Mouse (Mus musculus): Measurements from ENCODE around the gene Hoxa5. TPM values are rescaled to one million over a fixed set of nuclear protein-coding genes. Genes with fewer than 3 reads are reported as not detected.
A peak's percentile ranks its signal among the peaks of the same experiment; 100 is the strongest.

Gene Hoxa5
- polyA plus RNA-seq, 1 experiment from 2014 or later: not detected

DNA sequence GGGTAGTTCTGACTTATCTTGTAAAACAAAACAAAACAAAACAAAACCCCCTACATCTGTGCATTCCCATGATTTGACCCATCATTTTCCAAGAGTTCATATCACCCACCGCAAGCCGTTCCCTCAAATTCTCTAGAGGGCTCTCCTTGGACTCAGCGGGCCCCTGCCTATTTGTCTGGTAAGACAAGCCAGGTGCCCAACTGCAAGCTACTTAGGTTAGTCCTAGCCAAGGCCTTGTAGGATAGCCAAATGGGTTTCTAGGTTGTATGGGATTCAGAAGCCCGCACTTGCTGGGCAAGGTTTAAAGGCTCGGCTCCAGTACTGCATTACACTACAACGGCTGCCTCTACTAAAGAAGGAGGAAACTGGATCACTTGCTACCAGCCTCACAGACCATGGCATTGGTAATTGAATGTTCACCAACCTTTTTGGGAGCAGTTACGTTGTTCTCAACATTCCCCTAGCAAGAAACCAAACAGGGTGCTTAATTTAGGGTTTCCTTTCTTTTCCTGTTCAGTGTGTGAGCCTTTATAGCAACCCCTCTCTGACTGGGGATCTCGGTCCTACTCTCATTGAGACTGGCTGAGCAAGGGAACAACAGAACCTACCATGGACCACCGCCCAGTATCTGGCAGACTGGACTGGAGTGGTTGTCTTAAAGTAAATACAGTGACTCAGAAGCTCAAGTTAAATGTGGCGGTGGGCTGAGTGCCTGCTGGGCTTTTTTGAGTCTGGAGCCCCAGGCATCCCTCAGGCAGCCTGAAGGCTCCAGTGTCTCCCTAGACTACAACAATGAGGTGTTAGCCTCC lies 33.2 kb upstream of the Hoxa5 start:
- H3K36me3 ChIP-seq (replicated peaks): no peaks in the 10 kb centered on the region
- peaks cover 6% of the 10 kb centered on the region; the same call in 1 of the 2 replicates for H3K4me1 ChIP-seq
- WGBS: 7% methylated on average over 10 of the region's 10 CpGs
- no peaks in the 10 kb centered on the region for H3K9me3 ChIP-seq
- H3K4me3 ChIP-seq: no peak overlapping the region
- H3K27ac ChIP-seq (replicated peaks): no peak overlapping the region
- DNase-seq (ENCODE audit: low spot score): peak; percentile 40
- H3K27me3 ChIP-seq (replicated peaks; ENCODE audit: low read depth, poor library complexity, severe bottlenecking): peaks cover 100% of the 10 kb centered on the region

DNA sequence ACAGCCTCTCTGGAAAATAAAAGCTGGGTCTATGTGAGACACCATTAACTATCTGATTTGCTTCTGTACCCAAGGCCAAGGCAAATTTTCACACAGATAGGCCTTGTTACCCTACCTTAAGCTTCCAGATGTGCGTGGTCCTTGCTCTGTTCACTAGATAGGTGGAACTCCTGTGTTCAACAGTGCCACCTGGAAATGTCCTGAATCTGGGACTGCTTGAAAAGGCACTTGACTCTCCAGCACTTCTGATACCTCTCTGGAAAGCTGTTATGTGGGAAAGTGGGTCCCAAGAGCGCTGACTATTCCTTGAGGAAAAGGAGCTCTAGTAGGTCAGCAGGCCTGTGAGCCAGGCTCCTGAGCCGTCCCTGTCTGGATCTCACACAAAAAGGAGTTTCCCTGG lies 32.4 kb upstream of the Hoxa5 start:
- H3K9me3 ChIP-seq: no peaks in the 10 kb centered on the region
- H3K27me3 ChIP-seq (replicated peaks; ENCODE audit: low read depth, poor library complexity, severe bottlenecking): peaks cover 100% of the 10 kb centered on the region
- 7% methylated on average over 3 of the region's 3 CpGs for WGBS
- H3K27ac ChIP-seq (replicated peaks): no peak overlapping the region
- DNase-seq (ENCODE audit: low spot score): peak; percentile 29
- H3K4me3 ChIP-seq: no peak overlapping the region
- H3K4me1 ChIP-seq: peaks cover 6% of the 10 kb centered on the region; the same call in 1 of the 2 replicates
- H3K36me3 ChIP-seq (replicated peaks): no peaks in the 10 kb centered on the region

DNA sequence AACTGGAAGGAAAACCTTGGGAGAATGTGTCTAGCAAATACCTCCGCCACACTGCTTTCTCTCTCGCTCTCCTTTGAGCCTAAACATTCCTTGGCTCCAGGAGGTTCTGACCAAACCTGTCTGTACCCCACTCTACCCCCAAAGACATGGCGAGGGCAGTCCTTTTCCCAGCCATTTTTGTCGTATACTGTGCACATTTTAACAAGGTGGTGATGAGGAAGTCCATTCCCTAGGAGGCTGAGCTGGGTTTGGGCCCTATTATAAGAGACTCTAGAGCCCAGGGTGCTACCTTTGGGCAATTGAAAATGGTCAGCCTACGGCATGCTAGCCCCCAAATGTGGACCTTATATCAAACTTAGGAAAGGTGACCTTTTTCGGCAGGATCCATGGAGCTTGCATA lies 31.5 kb upstream of the Hoxa5 start:
- Histone ChIP-seq H3K4me1 (peaks cover 6% of the 10 kb centered on the region; the same call in 1 of the 2 replicates), H3K27me3 (replicated peaks; ENCODE audit: low read depth, poor library complexity, severe bottlenecking) (peaks cover 100% of the 10 kb centered on the region), H3K27ac (replicated peaks) (no peak overlapping the region), H3K9me3 (no peaks in the 10 kb centered on the region), H3K36me3 (replicated peaks) (no peaks in the 10 kb centered on the region), H3K4me3 (no peak overlapping the region)
- WGBS: 17% methylated on average over 6 of the region's 6 CpGs
- peak; percentile 16 for DNase-seq (ENCODE audit: low spot score)

DNA sequence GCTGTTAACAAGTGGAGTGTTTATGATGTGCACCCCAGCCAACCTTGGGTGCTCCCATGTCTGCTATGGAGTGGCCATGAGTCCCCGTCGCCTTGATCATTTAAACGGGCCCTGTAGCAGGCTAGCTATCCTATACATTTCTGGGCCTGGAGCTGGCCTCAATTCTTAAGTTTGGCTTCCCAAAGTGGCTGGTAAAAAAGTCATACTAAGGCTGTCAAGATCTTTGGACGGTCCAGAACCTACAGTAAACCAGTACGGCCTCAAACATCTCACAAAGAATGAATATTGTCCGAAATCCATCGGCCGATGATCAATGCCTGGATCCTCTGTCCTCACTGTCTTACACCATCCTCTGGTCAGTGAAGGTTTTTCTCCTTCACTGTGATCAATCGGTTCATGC lies 30.9 kb upstream of the Hoxa5 start:
- Histone ChIP-seq H3K9me3 (no peaks in the 10 kb centered on the region), H3K27me3 (replicated peaks; ENCODE audit: low read depth, poor library complexity, severe bottlenecking) (peaks cover 100% of the 10 kb centered on the region), H3K27ac (replicated peaks) (no peak overlapping the region), H3K4me3 (no peak overlapping the region), H3K36me3 (replicated peaks) (no peaks in the 10 kb centered on the region), H3K4me1 (peaks cover 9% of the 10 kb centered on the region; the same call in 1 of the 2 replicates)
- peak; percentile 35 for DNase-seq (ENCODE audit: low spot score)
- WGBS: 29% methylated on average over 9 of the region's 9 CpGs

DNA sequence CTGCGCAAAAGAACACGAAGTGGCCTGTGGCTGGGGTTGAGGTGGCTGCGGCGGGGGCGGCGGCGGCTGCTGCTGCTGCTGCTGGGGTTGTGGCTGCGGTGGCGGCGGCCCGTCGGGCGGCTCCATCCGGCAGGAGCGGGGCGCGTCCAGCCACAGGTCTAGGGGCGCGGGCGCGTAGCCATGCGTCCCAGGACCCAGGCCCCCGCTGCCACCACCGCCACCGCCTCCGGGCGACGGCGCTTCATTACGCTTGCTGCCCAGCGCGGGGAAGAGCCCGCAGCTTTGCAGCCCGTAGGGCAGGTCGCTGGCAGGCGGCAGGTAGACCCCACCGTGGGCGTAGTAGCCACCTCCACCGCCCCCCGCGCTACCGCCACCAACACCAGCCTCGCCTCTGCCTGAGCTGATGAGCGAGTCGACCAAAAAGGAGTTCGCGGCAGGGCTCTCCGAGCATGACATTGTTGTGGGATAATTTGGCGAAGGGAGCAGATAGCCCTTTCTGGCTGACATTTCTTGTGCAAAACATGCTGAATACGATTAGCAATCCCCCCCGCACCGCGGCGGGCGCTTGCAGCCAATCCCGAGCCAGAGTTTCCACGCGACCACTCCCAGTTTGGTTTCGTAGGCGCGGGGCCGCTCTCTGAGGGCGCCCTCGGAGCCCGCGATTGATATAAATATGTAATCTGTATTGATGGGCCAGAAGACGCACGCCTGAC lies 30.2 kb upstream of the Hoxa5 start:
- Histone ChIP-seq H3K4me3 (no peak overlapping the region), H3K9me3 (no peaks in the 10 kb centered on the region), H3K27ac (replicated peaks) (no peak overlapping the region), H3K4me1 (peaks cover 9% of the 10 kb centered on the region; the same call in 1 of the 2 replicates), H3K27me3 (replicated peaks; ENCODE audit: low read depth, poor library complexity, severe bottlenecking) (peaks cover 100% of the 10 kb centered on the region), H3K36me3 (replicated peaks) (no peaks in the 10 kb centered on the region)
- DNase-seq (ENCODE audit: low spot score): peak; percentile 49
- WGBS: 1% methylated on average over 68 of the region's 68 CpGs

DNA sequence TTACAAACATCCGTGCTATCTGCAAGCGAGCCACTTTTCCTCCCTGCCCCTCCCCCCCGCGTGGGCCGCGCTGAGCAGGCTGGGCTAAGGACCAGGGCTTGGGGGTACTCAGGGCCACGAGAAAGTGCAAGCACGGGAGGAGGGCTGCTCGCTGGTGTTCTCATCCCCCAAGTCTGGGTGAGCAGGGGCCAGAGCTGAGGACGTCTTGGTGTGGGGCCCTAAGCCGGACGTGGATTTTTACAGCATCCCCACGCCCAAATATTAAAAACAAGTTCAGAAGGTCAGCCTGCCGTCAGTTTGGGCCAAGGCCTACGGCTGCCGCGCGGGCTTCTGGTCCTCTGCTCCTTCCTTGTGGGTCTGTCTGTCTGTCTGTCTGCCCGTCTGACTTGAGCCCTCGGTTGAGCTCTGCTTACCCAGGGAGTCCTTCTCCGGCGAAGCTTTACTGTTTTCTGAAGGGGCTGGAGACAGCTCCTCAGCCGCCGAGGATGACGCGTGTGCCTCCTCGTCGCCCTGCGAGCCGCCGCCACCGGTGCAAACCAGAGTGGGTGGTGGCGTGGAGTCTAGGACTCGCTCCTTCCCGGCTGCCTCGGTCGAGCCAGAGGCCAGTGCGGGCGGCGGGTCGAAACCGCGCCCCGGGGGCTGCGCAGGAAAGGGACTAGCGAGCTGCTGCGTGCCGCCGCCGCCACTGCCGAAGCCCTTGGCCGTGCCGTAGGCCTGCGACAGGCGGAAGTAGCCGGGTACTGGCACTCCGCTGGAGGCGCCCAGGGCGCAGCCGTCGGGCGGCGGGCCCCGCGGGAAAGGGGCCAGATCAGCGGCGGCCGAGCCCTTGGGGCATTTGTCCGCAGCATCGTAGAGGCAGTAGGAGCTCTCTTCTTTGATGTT lies 29.4 kb upstream of the Hoxa5 start:
- H3K27ac ChIP-seq (replicated peaks): no peak overlapping the region
- H3K4me1 ChIP-seq: peaks cover 9% of the 10 kb centered on the region; the same call in 1 of the 2 replicates
- peak; percentile 60 for DNase-seq (ENCODE audit: low spot score)
- WGBS: 1% methylated on average over 70 of the region's 70 CpGs
- peaks cover 100% of the 10 kb centered on the region for H3K27me3 ChIP-seq (replicated peaks; ENCODE audit: low read depth, poor library complexity, severe bottlenecking)
- no peaks in the 10 kb centered on the region for H3K36me3 ChIP-seq (replicated peaks)
- H3K4me3 ChIP-seq: no peak overlapping the region
- H3K9me3 ChIP-seq: no peaks in the 10 kb centered on the region

DNA sequence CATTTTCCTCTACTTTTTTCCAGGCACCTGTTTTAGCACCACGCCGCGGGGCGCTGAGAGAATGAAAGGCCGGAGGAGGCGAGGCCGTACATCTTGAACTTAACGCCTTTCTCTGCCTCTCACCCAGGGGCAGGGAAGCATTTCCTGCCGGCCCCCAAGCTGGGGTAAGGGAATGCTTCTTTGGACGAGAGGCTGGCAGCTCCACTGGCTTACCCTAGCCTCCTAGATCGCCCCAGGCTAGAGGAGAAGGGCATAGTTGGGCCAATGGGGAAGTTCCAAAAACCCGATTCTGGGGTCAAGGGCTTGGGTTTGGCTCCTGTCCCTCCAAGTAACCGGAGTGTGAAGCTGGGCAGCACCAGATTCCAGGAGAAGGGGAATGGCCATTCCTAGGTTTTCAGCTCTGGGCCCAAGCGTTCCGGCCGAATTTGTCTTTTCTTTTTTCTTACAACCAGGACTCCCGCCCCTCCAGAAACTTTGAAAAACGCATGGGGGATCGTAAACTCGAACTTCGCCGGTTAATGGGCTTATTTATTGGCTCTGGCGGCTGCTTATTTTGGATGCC lies 28.7 kb upstream of the Hoxa5 start:
- Histone ChIP-seq H3K27ac (replicated peaks) (no peak overlapping the region), H3K36me3 (replicated peaks) (no peaks in the 10 kb centered on the region), H3K4me1 (peaks cover 9% of the 10 kb centered on the region; the same call in 1 of the 2 replicates), H3K4me3 (no peak overlapping the region), H3K9me3 (no peaks in the 10 kb centered on the region), H3K27me3 (replicated peaks; ENCODE audit: low read depth, poor library complexity, severe bottlenecking) (peaks cover 100% of the 10 kb centered on the region)
- peak; percentile 51 for DNase-seq (ENCODE audit: low spot score)
- WGBS: 2% methylated on average over 23 of the region's 23 CpGs

DNA sequence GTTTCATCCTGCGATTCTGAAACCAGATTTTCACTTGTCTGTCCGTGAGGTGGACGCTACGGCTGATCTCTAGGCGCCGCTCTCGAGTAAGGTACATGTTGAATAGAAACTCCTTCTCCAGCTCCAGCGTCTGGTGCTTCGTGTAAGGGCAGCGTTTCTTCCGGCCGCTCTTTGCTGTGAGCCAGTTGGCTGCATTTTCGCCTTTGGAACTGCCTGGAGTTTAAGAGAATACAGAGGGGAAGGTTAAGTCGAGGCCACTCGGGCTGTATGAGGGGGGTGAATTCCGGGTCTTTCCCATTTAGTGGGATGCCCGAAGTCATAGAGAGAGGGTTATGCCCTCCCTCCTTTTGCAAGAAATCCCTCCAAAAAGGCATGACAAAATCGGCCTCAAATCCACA lies 28.2 kb upstream of the Hoxa5 start:
- DNase-seq (ENCODE audit: low spot score): no peak
- Histone ChIP-seq H3K27me3 (replicated peaks; ENCODE audit: low read depth, poor library complexity, severe bottlenecking) (peaks cover 100% of the 10 kb centered on the region), H3K27ac (replicated peaks) (no peak overlapping the region), H3K4me3 (no peak overlapping the region), H3K36me3 (replicated peaks) (no peaks in the 10 kb centered on the region), H3K4me1 (peaks cover 9% of the 10 kb centered on the region; the same call in 1 of the 2 replicates), H3K9me3 (no peaks in the 10 kb centered on the region)
- WGBS: under 1% methylated on average over 18 of the region's 18 CpGs

DNA sequence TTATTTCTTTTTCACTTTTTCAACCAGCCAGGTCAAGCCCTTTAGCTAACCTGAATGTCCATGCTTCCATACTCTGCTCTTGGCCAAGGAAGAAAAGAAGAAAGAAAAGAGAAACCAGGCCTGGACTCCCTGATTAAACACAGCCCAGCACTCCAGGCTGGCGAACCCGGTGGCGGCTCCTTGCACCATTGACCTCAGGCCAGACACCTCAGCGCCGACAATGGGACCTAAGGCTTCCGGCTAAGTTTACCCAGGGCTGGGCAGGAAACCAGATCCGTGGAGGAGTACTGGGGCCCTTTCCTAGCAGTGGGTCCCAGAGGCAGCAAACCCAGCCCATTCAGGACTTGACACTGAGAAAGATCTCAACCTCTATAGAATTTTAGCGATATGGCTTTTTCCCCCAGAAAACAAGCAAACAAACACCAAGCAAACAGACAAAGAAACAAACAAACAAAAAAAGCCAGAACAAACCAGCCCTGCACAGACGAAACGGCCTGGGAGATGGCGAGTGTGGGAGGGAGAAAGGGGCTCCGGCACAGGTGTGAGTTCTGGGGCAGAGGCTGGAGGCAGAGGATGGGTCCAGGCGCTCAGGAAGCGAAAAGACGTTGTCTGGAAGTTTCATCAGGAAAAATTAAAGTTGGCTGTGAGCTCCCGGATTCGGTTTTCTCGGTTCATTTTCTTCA lies 27.6 kb upstream of the Hoxa5 start:
- WGBS: 2% methylated on average over 18 of the region's 18 CpGs
- peaks cover 100% of the 10 kb centered on the region for H3K27me3 ChIP-seq (replicated peaks; ENCODE audit: low read depth, poor library complexity, severe bottlenecking)
- no peaks in the 10 kb centered on the region for H3K9me3 ChIP-seq
- no peak for DNase-seq (ENCODE audit: low spot score)
- no peak overlapping the region for H3K4me3 ChIP-seq
- H3K36me3 ChIP-seq (replicated peaks): no peaks in the 10 kb centered on the region
- no peak overlapping the region for H3K27ac ChIP-seq (replicated peaks)
- H3K4me1 ChIP-seq: peaks cover 9% of the 10 kb centered on the region; the same call in 1 of the 2 replicates

DNA sequence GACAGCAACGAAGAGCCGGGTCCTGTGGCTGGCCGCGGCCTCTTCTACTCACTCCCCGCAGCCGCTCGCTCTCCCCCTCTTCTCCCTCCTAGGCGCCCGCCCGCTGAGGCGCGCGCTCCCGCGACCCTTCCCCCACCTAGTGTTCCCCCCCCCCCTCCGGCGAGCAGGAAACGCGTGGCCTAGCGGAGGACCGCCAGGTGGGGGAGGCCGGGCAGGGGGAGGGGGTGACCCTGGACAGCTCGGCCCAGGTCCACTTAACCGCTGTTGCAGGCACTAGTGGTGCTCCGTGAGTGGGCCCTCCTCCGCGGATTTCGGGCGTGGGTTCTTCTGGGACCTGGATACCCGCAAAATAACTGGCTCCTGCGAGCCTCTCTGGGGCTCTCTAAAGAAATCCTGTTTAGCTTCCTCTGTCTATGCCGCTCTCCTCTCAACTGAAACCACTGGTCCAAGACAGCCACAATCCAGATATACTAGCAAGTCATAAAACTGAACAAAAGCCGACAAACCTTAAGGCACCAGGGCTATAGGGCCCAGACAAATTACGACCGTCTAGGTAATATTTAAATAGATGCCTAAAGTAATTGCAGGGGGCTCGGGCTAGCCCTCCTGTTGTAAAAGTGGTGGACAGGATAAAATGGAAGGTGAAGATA lies 26.3 kb upstream of the Hoxa5 start, which contains the start of gene Hoxa9:
Hoxa9 (minus strand) TSS at position 574 of the 650 bp plus-strand sequence.
- DNase-seq (ENCODE audit: low spot score): no peak
- Histone ChIP-seq H3K4me1 (peaks cover 13% of the 10 kb centered on the region; the same call in 1 of the 2 replicates), H3K36me3 (replicated peaks) (no peaks in the 10 kb centered on the region), H3K9me3 (no peaks in the 10 kb centered on the region), H3K27ac (replicated peaks) (no peak within 1 kb of the TSS), H3K4me3 (no peak within 1 kb of the TSS), H3K27me3 (replicated peaks; ENCODE audit: low read depth, poor library complexity, severe bottlenecking) (peaks cover 100% of the 10 kb centered on the region)
- WGBS: under 1% methylated on average over 35 of the region's 36 CpGs

Measured in embryonic facial prominence, embryonic 10.5 days (tissue).